Mouse (Mus musculus) intestine, embryonic 16.5 days (tissue): ENCODE data around the gene Taf3. TPM values are rescaled to one million over a fixed set of nuclear protein-coding genes. Genes with fewer than 3 reads are reported as not detected.
A peak's percentile ranks its signal among the peaks of the same experiment; 100 is the strongest.

Experiments
- ATAC-seq: fragments of 200-750 bp; cut with Nextera tagmentation; 2 replicates; pipeline ENCODE4 v1.8.0; 2017; ENCODE audit warnings: moderate TSS enrichment, moderate library complexity
- H3K27ac ChIP-seq: fragments of 300-500 bp; sonication (generic); 2 replicates; pipeline ENCODE4 v1.5.1; 2014; ENCODE audit warnings: mild to moderate bottlenecking, low read length
- H3K27me3 ChIP-seq: fragments of 300-500 bp; sonication (generic); replicated peaks from 2 replicates; pipeline ENCODE4 v1.6.1; 2014; ENCODE audit warnings: low read length, control low read depth, mixed read lengths; ENCODE audit not compliant: control insufficient read depth, insufficient read depth
- H3K36me3 ChIP-seq: fragments of 300-500 bp; sonication (generic); 2 replicates; pipeline ENCODE4 v1.6.1; 2014; ENCODE audit warnings: low read length, control low read depth; ENCODE audit not compliant: control insufficient read depth, insufficient read depth
- H3K4me1 ChIP-seq: fragments of 300-500 bp; sonication (generic); 2 replicates; pipeline ENCODE4 v1.6.1; 2014; ENCODE audit warnings: low read length, control low read depth, mixed read lengths; ENCODE audit not compliant: control insufficient read depth, insufficient read depth
- H3K4me2 ChIP-seq: fragments of 300-500 bp; sonication (generic); 2 replicates; pipeline ENCODE4 v1.6.1; 2014; ENCODE audit warnings: low read depth, low read length, control low read depth
- H3K4me3 ChIP-seq: fragments of 300-500 bp; sonication (generic); 2 replicates; pipeline ENCODE4 v1.5.1; 2014; ENCODE audit warnings: mild to moderate bottlenecking, low read length
- H3K9ac ChIP-seq: fragments of 300-500 bp; sonication (generic); 2 replicates; pipeline ENCODE4 v1.6.1; 2014; ENCODE audit warnings: low read depth, low read length
- H3K9me3 ChIP-seq: fragments of 300-500 bp; sonication (generic); 2 replicates; pipeline ENCODE4 v1.6.1; 2016; ENCODE audit warnings: low read length, control low read depth; ENCODE audit not compliant: control insufficient read depth
- WGBS: fragments of 180-500 bp; shearing (Covaris S2); extraction: QIAGEN DNeasy Blood & Tissue Kit; methylation state at CpG from one replicate; pipeline ENCODE4 v1.1.7; 2014; 5-methylcytosine and 5-hydroxymethylcytosine counted together
- polyA plus RNA-seq: library from polyadenylated mRNA; unstranded; fragments of >200 nt; fragmentation: Nextera tagmentation; extraction: Ambion mirVana; gene quantifications from 2 replicates; pipeline ENCODE4 v1.2.1, GENCODE M21; 2015

Gene Taf3
- polyA plus RNA-seq, 1 experiment from 2014 or later = 8.9 TPM

- no peak overlapping the region for H3K4me2 ChIP-seq
- no peak for ATAC-seq
- H3K9me3 ChIP-seq = no peaks in the 10 kb centered on the region
- H3K36me3 ChIP-seq = no peaks in the 10 kb centered on the region
- H3K4me3 ChIP-seq = no peak overlapping the region
- 75% methylated on average over 7 of the region's 7 CpGs for whole genome bisulfite sequencing
- H3K27me3 ChIP-seq = no peaks in the 10 kb centered on the region
- no peak overlapping the region for H3K9ac ChIP-seq
- H3K4me1 ChIP-seq = 0 out of 2 replicates have a peak, but pooled peaks cover 2% of the 10 kb centered on the region
- H3K27ac ChIP-seq = no peak overlapping the region
These were observed 18.6 kb downstream of the Taf3 start for GRCm38 (mm10) chr2:10029755-10030154.

DNA sequence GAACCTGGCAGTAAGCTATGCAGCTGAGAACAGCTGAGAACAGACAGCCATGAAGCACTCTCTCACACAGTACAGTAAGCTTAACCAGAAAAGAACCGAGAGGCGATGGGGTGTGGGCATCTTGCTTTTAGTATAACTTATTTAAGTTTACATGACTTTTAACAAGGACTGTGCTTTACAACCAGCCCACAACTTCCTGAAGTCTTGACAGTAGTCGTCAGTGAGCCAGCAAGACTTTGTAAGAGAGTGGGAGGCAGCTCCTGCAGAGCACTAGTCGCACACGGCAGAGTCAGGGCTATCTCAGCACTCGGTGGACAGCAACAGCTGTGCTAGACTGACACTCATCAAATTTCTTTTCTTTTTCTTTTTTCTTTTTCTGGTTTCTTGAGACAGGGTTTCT lies 24.1 kb downstream of the Taf3 start:
- Histone ChIP-seq H3K9ac (no peak overlapping the region), H3K36me3 (no peaks in the 10 kb centered on the region), H3K4me3 (no peak overlapping the region), H3K27ac (no peak overlapping the region), H3K27me3 (no peaks in the 10 kb centered on the region), H3K4me1 (no peaks in the 10 kb centered on the region), H3K9me3 (no peaks in the 10 kb centered on the region), H3K4me2 (no peak overlapping the region)
- no peak for ATAC-seq
- 79% methylated on average over 6 of the region's 6 CpGs for WGBS

GRCm38 (mm10) chr2:10021296-10021695 lies 27.1 kb downstream of the Taf3 start:
- Histone ChIP-seq H3K27ac (no peak overlapping the region), H3K27me3 (no peaks in the 10 kb centered on the region), H3K4me3 (no peak overlapping the region), H3K4me2 (no peak overlapping the region), H3K4me1 (no peaks in the 10 kb centered on the region), H3K9ac (no peak overlapping the region), H3K9me3 (no peaks in the 10 kb centered on the region), H3K36me3 (no peaks in the 10 kb centered on the region)
- WGBS = 92% methylated on average over 11 of the region's 11 CpGs
- ATAC-seq = no peak

DNA sequence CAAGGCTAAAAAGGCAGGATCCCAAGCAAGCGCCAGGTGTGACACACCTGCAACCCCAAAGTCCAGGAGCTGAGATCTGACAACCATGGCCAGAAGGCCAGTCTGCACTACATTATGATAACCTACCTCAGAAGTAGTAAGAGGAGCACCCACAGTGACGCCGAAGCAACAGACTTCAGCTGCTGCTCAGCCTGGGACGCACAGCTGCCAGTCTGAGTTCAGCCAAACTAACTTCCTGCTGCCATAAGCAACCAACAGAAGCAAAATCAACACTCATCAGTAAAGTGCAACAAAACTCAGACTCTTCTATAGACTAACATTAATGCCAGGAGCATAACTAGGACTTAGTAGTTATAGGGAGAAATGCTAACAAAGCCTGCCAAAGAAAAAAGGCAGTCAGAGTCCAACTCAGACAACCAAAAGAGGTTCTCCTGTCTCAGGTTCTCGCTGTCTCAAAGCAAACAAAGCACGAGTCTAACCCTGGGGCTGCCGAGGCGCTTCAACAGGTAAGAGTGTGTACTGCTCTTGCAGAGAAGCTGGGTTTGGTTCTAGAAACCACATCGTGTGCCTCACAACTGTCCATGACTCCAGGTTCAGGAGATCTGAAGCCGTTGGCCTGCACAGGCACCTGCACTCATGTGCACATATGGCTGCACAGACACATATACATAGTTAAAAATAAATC lies 33.3 kb downstream of the Taf3 start:
- Histone ChIP-seq H3K4me2 (no peak overlapping the region), H3K27me3 (no peaks in the 10 kb centered on the region), H3K36me3 (no peaks in the 10 kb centered on the region), H3K9ac (no peak overlapping the region), H3K4me1 (no peaks in the 10 kb centered on the region), H3K27ac (no peak overlapping the region), H3K4me3 (no peak overlapping the region), H3K9me3 (no peaks in the 10 kb centered on the region)
- 76% methylated on average over 10 of the region's 10 CpGs for WGBS
- ATAC-seq = no peak

DNA sequence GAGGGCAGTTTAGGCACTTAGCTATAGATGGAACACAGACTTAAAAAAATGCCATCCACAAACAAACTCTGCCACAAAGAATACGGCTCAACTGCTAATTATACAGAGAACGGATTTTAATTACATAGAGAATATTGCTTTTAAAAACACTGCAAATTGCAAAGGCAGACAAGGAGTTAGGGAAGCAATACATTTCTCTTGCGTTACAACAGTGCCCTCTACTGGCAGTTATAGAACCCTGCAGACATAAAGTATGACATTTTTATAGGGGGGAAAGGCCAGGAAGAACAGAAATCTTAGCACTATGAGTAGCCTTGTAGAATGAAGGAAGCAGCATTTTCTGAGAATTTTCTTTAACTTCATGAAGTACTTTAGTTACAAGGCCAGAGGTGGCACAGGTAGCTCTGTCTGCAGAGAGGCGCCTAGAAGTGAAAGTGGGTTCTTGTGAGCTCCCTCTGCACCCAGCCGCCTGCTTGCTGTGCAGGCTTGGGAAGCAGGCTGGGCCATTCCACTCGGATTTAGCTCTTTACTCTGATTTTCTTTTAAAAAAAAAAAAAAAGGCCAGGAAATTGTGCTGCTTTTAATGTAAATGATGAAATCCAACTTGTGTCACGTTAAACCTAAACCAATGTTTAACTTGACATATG lies 38.0 kb downstream of the Taf3 start:
- Histone ChIP-seq H3K4me3 (no peak overlapping the region), H3K9ac (no peak overlapping the region), H3K27ac (no peak overlapping the region), H3K4me1 (no peaks in the 10 kb centered on the region), H3K4me2 (no peak overlapping the region), H3K9me3 (no peaks in the 10 kb centered on the region), H3K27me3 (no peaks in the 10 kb centered on the region), H3K36me3 (no peaks in the 10 kb centered on the region)
- WGBS = 43% methylated on average over 7 of the region's 7 CpGs
- ATAC-seq = no peak

DNA sequence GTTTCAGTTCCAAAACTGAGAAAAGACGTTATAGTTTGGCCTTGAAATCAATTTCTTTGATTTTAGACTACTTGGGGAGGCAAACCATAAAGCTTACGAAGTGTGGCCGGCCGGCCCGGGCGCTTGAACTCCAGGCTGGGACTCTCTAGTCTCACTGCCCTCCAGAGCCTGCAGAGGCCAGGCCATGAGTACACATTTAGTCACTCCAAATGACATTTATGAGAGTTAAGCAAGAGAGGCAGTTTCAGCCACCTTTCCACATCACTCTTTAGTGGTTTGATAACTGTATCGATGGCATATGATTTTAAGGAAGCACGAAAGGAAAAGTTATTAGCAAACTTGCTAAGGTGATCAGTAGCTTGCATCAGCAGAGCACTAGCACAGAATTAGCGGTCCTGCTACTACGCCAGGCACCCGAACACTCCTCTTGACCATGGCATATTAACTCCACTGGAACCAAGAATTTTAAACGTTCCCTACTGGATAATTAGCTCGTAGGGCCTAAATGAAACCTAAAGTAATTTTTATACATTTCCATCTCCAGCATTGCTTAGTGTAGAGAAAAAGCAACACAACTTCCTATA lies 38.6 kb downstream of the Taf3 start:
- no peaks in the 10 kb centered on the region for H3K4me1 ChIP-seq
- no peak for ATAC-seq
- no peak overlapping the region for H3K9ac ChIP-seq
- no peak overlapping the region for H3K4me3 ChIP-seq
- H3K4me2 ChIP-seq = no peak overlapping the region
- H3K36me3 ChIP-seq = no peaks in the 10 kb centered on the region
- no peaks in the 10 kb centered on the region for H3K9me3 ChIP-seq
- H3K27ac ChIP-seq = no peak overlapping the region
- no peaks in the 10 kb centered on the region for H3K27me3 ChIP-seq
- 82% methylated on average over 13 of the region's 13 CpGs for WGBS

DNA sequence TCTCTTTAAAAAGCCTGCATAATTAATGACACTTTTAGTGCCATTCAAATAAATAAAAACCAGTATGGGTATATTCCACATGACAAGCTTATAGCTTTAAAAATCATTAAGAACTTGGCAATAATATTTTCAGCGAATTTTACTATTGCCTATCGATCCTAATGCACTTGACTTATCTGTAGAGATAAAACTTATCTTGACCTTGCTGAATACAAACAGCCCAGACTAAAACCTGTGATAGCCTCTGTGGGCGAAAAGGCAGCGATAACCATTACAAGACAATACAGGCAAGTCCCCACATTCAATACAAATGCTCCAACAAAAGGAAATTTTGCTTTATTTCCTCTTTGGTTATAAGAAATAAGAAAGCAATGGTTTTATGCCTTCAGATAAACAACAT lies 39.8 kb downstream of the Taf3 start:
- Histone ChIP-seq H3K4me3 (no peak overlapping the region), H3K4me2 (no peak overlapping the region), H3K4me1 (no peaks in the 10 kb centered on the region), H3K27ac (no peak overlapping the region), H3K9me3 (no peaks in the 10 kb centered on the region), H3K9ac (no peak overlapping the region), H3K27me3 (no peaks in the 10 kb centered on the region), H3K36me3 (no peaks in the 10 kb centered on the region)
- 67% methylated on average over 4 of the region's 4 CpGs for whole genome bisulfite sequencing
- ATAC-seq = no peak

- no peak for ATAC-seq
- 88% methylated on average over 8 of the region's 8 CpGs for WGBS
- no peak overlapping the region for H3K27ac ChIP-seq
These were observed 43.3 kb downstream of the Taf3 start for GRCm38 (mm10) chr2:10004960-10005621.

DNA sequence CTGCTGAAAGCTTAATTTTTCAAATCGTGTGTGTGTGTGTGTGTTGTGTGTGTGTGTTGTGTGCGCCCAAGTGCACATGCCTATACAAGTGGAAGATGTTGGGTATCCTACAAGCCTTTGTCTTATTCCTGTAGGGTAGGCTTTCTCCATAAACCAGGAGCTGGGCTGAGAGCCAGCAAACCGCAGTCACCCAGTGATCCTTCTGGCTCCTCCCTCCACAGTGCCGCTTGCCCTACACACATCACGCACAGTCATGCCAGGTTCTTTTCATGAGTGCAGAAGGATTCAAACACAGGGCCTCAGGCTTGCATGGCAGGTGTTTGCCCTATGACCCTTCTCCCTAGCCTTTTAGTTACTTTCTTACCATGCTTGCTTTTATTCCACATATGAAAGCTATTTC lies 45.0 kb downstream of the Taf3 start:
- Histone ChIP-seq H3K4me1 (no peaks in the 10 kb centered on the region), H3K9ac (no peak overlapping the region), H3K9me3 (no peaks in the 10 kb centered on the region), H3K27ac (no peak overlapping the region), H3K4me2 (no peak overlapping the region), H3K36me3 (no peaks in the 10 kb centered on the region), H3K27me3 (no peaks in the 10 kb centered on the region), H3K4me3 (no peak overlapping the region)
- ATAC-seq = peak; percentile 36; the same call in 1 of the 2 replicates
- WGBS = 80% methylated on average over 5 of the region's 5 CpGs

More at GRCm38 (mm10) chr2:10004960-10005621, 43.3 kb downstream of the Taf3 start:
- Histone ChIP-seq H3K27me3 (no peaks in the 10 kb centered on the region), H3K4me1 (no peaks in the 10 kb centered on the region), H3K4me2 (no peak overlapping the region), H3K4me3 (no peak overlapping the region), H3K9ac (no peak overlapping the region), H3K9me3 (no peaks in the 10 kb centered on the region), H3K36me3 (no peaks in the 10 kb centered on the region)
